Mouse (Mus musculus) hindlimb bud, embryonic 11.5 days (tissue): ENCODE results near the gene Carns1.

Experiments
- DNase-seq: peaks from one replicate; pipeline ENCODE4 v3.0.0-alpha.2; 2012; ENCODE audit warnings: low read depth, low spot score; ENCODE audit errors: extremely low spot score

Carns1 gene

GRCm38 (mm10) chr19:4114551-4114950, 60.7 kb downstream of the Carns1 start:
- DNase-seq = no peak
